Mouse (Mus musculus) left cerebral cortex, postnatal 10 days (tissue): ENCODE results near the gene Fmo1. TPM values are rescaled to one million over a fixed set of nuclear protein-coding genes. Genes with fewer than 3 reads are reported as not detected.

Source experiments
- DNase-seq, 2 experiments: peaks; one replicate each; pipeline ENCODE4 v3.0.0; 2021 to 2022; ENCODE audit warnings: low spot score in 2 of 2, mixed read lengths in 1 of 2; ENCODE audit errors: extremely low spot score in 1 of 2
- intact Hi-C: fragments of 180-260 bp; cut with DNase I; formaldehyde crosslinking; loops from one replicate; pipeline ENCODE4 v1.15.1; 2025
- total RNA-seq, 2 experiments: library from RNA; stranded (reverse); gene quantifications; 2 replicates each; pipeline ENCODE4 v1.2.3; 2021

Fmo1 gene
- 10 to 100 TPM; 24.3 to 26.8 TPM for total RNA-seq

GRCm38 (mm10) chr1:162866280-162866681, at the start of gene Fmo1:
Fmo1 (minus strand) TSS chr1:162866610.
- intact Hi-C loops, result no loop called here
- DNase-seq, result no peak

GRCm38 (mm10) chr1:162914932-162915556, 48.6 kb upstream of the Fmo1 start:
- intact Hi-C loops, result no loop called here
- no peak for DNase-seq

GRCm38 (mm10) chr1:162912085-162912484, 45.7 kb upstream of the Fmo1 start:
- no peak for DNase-seq
- intact Hi-C loops, result no loop called here

GRCm38 (mm10) chr1:162901879-162902278, 35.5 kb upstream of the Fmo1 start:
- intact Hi-C loops, result no loop called here
- DNase-seq, result no peak

GRCm38 (mm10) chr1:162897838-162898811, 31.7 kb upstream of the Fmo1 start, which contains the start of gene Fmo2:
Fmo2 (minus strand) TSS chr1:162898726.
- DNase-seq, result no peak
- intact Hi-C loops, result loop anchor here (2.0 to 5.0 kb wide), 2 partner anchors 159 to 174 kb away; no protein-coding TSS in a partner anchor

GRCm38 (mm10) chr1:162895900-162896299, 29.5 kb upstream of the Fmo1 start:
- intact Hi-C loops, result loop anchor here (2.0 to 5.0 kb wide), 2 partner anchors 161 to 176 kb away; no protein-coding TSS in a partner anchor
- DNase-seq, result peak; percentile 20 to 64

- intact Hi-C loops, result no loop called here
- no peak for DNase-seq
These were observed 26.6 kb upstream of the Fmo1 start for GRCm38 (mm10) chr1:162893014-162893413.

- intact Hi-C loops, result no loop called here
- DNase-seq, result no peak
These were observed 25.6 kb upstream of the Fmo1 start for GRCm38 (mm10) chr1:162891980-162892451.

GRCm38 (mm10) chr1:162888646-162889045, 22.2 kb upstream of the Fmo1 start:
- intact Hi-C loops, result no loop called here
- no peak for DNase-seq

- intact Hi-C loops, result no loop called here
- DNase-seq, result no peak
These were observed 21.2 kb upstream of the Fmo1 start for GRCm38 (mm10) chr1:162887644-162888043.

GRCm38 (mm10) chr1:162886138-162886816, 19.9 kb upstream of the Fmo1 start:
- intact Hi-C loops, result no loop called here
- DNase-seq, result no peak

GRCm38 (mm10) chr1:162882681-162883080, 16.3 kb upstream of the Fmo1 start:
- DNase-seq, result no peak
- intact Hi-C loops, result no loop called here

GRCm38 (mm10) chr1:162879595-162880369, 13.4 kb upstream of the Fmo1 start:
- intact Hi-C loops, result no loop called here
- peak in 1 of 2 experiments; percentile 59 for DNase-seq

GRCm38 (mm10) chr1:162875091-162875490, 8.7 kb upstream of the Fmo1 start:
- intact Hi-C loops, result no loop called here
- no peak for DNase-seq

- intact Hi-C loops, result no loop called here
- peak in 1 of 2 experiments; percentile 73 for DNase-seq
These were observed 5.4 kb upstream of the Fmo1 start for GRCm38 (mm10) chr1:162871701-162872311.

- DNase-seq, result no peak
- intact Hi-C loops, result no loop called here
These were observed 4.6 kb upstream of the Fmo1 start for GRCm38 (mm10) chr1:162870978-162871377.

- intact Hi-C loops, result no loop called here
- no peak for DNase-seq
These were observed 986 bp upstream of the Fmo1 start for GRCm38 (mm10) chr1:162867396-162867795.

- intact Hi-C loops, result no loop called here
- DNase-seq, result no peak
These were observed 948 bp downstream of the Fmo1 start for GRCm38 (mm10) chr1:162865493-162865830.
